In the genomic region with DNA sequence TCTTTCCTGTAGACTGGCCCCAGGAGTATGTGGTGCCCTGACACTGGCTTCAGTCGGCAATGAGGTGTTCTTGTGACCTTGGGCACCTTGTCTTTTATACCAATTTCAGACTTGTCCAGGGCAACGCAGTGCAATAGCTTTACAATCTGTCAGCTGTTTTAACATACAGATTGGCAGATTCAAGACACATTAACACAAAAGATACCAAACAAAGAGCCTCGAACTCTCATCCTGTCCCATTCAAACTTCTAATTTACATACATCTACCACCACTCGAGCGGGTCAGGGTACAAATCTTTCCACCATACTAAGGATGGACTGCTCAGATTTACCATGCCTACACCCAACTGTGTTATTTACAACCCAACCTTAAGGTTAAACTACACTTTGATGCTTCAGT, we compare ENCODE assay signal across 19 mouse cellular contexts. TPM values are rescaled to one million over a fixed set of nuclear protein-coding genes. Genes with fewer than 3 reads are reported as not detected.
A peak's percentile ranks its signal among the peaks of the same experiment; 100 is the strongest.
DNase-seq lines count a peak whose midpoint lies in the region; ATAC-seq lines count a peak whose summit lies in the region.
"Had no signal": no experiment of that assay in that cellular context is flagged by ENCODE, and none has a peak within 500 bp of the region (broad histone marks: within the 10 kb centered on the region; RNA-seq: fewer than 3 reads in every experiment).

No protein-coding gene starts in this region.

- H3K9me3 ChIP-seq in lung, embryonic 15.5 days, result no peaks in the 10 kb centered on the region
- no peaks in the 10 kb centered on the region for H3K9me3 ChIP-seq in neural tube, embryonic 15.5 days (replicated peaks)
- H3K9me3 ChIP-seq: embryonic facial prominence, embryonic 10.5 days; forebrain, embryonic 13.5 days; G1E; heart, embryonic 10.5 days; hindbrain, embryonic 12.5 days had no signal

- H3K4me1 ChIP-seq in lung, embryonic 15.5 days, result no peaks in the 10 kb centered on the region
- no peaks in the 10 kb centered on the region for H3K4me1 ChIP-seq in neural tube, embryonic 15.5 days
- H3K4me1 ChIP-seq: embryonic facial prominence, embryonic 10.5 days; forebrain, embryonic 13.5 days; hindbrain, embryonic 12.5 days had no signal

- no peak for DNase-seq in lung, adult 18-20 months
- peak; percentile 82 for DNase-seq in ES-CJ7 (ENCODE audit: low read depth, low spot score)
- peak; percentile 45 for DNase-seq in WW6 (ENCODE audit: low read depth, low spot score)
- DNase-seq in gastrocnemius, postnatal 25 days, result no peak
- DNase-seq in left cerebral cortex, postnatal 4 days, result no peak
- DNase-seq: cerebellum, adult 2 months; cerebellum, postnatal 10 days; forebrain, postnatal 0 days; gastrocnemius, postnatal 14 days; heart, postnatal 10 days; heart, postnatal 4 days had no signal

- no peak overlapping the region for H3K4me2 ChIP-seq in lung, embryonic 15.5 days
- H3K4me2 ChIP-seq in neural tube, embryonic 15.5 days, result no peak overlapping the region
- H3K4me2 ChIP-seq: forebrain, embryonic 13.5 days; hindbrain, embryonic 12.5 days had no signal

- no peak overlapping the region for H3K4me3 ChIP-seq in lung, embryonic 15.5 days
- H3K4me3 ChIP-seq in neural tube, embryonic 15.5 days (replicated peaks), result no peak overlapping the region
- H3K4me3 ChIP-seq: embryonic facial prominence, embryonic 10.5 days; forebrain, embryonic 13.5 days; heart, embryonic 10.5 days; hindbrain, embryonic 12.5 days had no signal

- 0 out of 2 replicates have a peak overlapping the region, but pooled peaks have one; percentile 0 for H3K27ac ChIP-seq in lung, embryonic 15.5 days
- no peak overlapping the region for H3K27ac ChIP-seq in neural tube, embryonic 15.5 days (replicated peaks)
- H3K27ac ChIP-seq: embryonic facial prominence, embryonic 10.5 days; forebrain, embryonic 13.5 days; heart, embryonic 10.5 days; hindbrain, embryonic 12.5 days had no signal

- 77% methylated on average over 5 of the region's 5 CpGs for WGBS in lung, embryonic 15.5 days
- WGBS in neural tube, embryonic 15.5 days, result 72% methylated on average over 5 of the region's 5 CpGs

- H3K9ac ChIP-seq in lung, embryonic 15.5 days, result no peak overlapping the region
- H3K9ac ChIP-seq in neural tube, embryonic 15.5 days (replicated peaks), result no peak overlapping the region
- H3K9ac ChIP-seq: forebrain, embryonic 13.5 days; forebrain, postnatal 0 days; hindbrain, embryonic 12.5 days had no signal

- H3K36me3 ChIP-seq in lung, embryonic 15.5 days, result peaks cover 53% of the 10 kb centered on the region
- H3K36me3 ChIP-seq in neural tube, embryonic 15.5 days, result peaks cover 52% of the 10 kb centered on the region

- intact Hi-C loops in left cerebral cortex, postnatal 4 days (cut with DNase I), result no loop called here

- no peaks in the 10 kb centered on the region for H3K27me3 ChIP-seq in lung, embryonic 15.5 days
- H3K27me3 ChIP-seq in neural tube, embryonic 15.5 days (replicated peaks), result no peaks in the 10 kb centered on the region
- H3K27me3 ChIP-seq: forebrain, embryonic 13.5 days; hindbrain, embryonic 12.5 days had no signal

- no peak for ATAC-seq in lung, embryonic 15.5 days (ENCODE audit: borderline replicate concordance, extremely low read depth, low FRiP score, low TSS enrichment)
- no peak for ATAC-seq in neural tube, embryonic 15.5 days (ENCODE audit: low FRiP score)
- ATAC-seq: forebrain, embryonic 13.5 days; forebrain, postnatal 0 days; hindbrain, embryonic 16.5 days had no signal

RNA-seq across cellular contexts. Expression of gene Hspa4, which starts 39.7 kb away (rescaled TPM):
- polyA plus RNA-seq in lung, embryonic 15.5 days (2015; fragmentation: Nextera tagmentation; extraction: Ambion mirVana), result 88.8 and 91.2 TPM in 2 replicates
- 10 to 100 TPM; 86.5 to 89.0 TPM for total RNA-seq in gastrocnemius, postnatal 25 days (2021)
- total RNA-seq in left cerebral cortex, postnatal 4 days (2021), result 100 to 1,000 TPM; 164 to 170 TPM
- polyA plus RNA-seq in neural tube, embryonic 15.5 days (2015; fragmentation: Nextera tagmentation; extraction: Ambion mirVana), result 43.5 and 54.6 TPM in 2 replicates

Comparison
In these comparisons a context has a peak if more than half of its experiments do, and no peak if none do; other contexts are left out.
1. DNase-seq: peak in ES-CJ7 (single experiment) and WW6 (single experiment); none in lung, adult 18-20 months (0 of 2), gastrocnemius, postnatal 25 days (single experiment) and left cerebral cortex, postnatal 4 days (single experiment).